10 mouse cellular contexts compared by ENCODE assay signal in the genomic region with DNA sequence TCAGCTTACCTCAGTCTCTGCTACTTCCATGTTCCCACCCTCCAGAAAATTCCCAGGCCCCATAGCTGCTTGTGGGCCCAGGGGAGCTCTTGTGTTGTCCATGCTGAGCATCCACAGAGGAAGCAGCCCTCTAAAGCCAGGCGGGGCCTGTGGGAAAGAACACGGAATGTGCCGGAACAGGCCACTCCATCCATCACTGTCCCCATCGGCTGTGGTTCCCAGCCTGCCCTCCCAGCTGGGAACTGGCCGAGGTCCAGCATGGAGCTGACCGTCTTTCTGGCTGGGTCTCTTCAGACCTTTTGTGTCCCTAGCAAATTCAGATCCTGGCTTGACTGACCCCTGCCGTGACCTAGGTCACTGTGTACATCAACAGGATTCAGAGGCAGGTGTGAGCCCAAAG. TPM values are rescaled to one million over a fixed set of nuclear protein-coding genes. Genes with fewer than 3 reads are reported as not detected.
DNase-seq lines count a peak whose midpoint lies in the region; ATAC-seq lines count a peak whose summit lies in the region.
"Had no signal": no experiment of that assay in that cellular context is flagged by ENCODE, and none has a peak within 500 bp of the region (broad histone marks: within the 10 kb centered on the region; RNA-seq: fewer than 3 reads in every experiment).

No protein-coding gene starts in this region.

- H3K4me1 ChIP-seq in brown adipose tissue, adult 24 weeks (ENCODE audit: control insufficient read depth, insufficient read depth, insufficient read length, low read length), result peaks cover 29% of the 10 kb centered on the region
- peaks cover 56% of the 10 kb centered on the region for H3K4me1 ChIP-seq in kidney, embryonic 15.5 days

- no peak overlapping the region for H3K4me2 ChIP-seq in kidney, embryonic 15.5 days
- H3K4me2 ChIP-seq: limb, embryonic 12.5 days; midbrain, embryonic 15.5 days had no signal

- H3K36me3 ChIP-seq in kidney, embryonic 15.5 days, result no peaks in the 10 kb centered on the region
- H3K36me3 ChIP-seq: limb, embryonic 12.5 days; midbrain, embryonic 15.5 days had no signal

- peak overlapping the region; percentile 49 for H3K27ac ChIP-seq in brown adipose tissue, adult 24 weeks (replicated peaks; ENCODE audit: low read depth, low read length)
- H3K27ac ChIP-seq in kidney, embryonic 15.5 days, result peak overlapping the region; percentile 37; the same call in 1 of the 2 replicates
- H3K27ac ChIP-seq: limb, embryonic 12.5 days; midbrain, embryonic 15.5 days had no signal

- H3K9me3 ChIP-seq in kidney, embryonic 15.5 days (replicated peaks), result no peaks in the 10 kb centered on the region
- H3K9me3 ChIP-seq: limb, embryonic 12.5 days; midbrain, embryonic 15.5 days had no signal

- H3K9ac ChIP-seq in kidney, embryonic 15.5 days, result no peak overlapping the region
- H3K9ac ChIP-seq: limb, embryonic 12.5 days; midbrain, embryonic 15.5 days had no signal

- no peak overlapping the region for H3K4me3 ChIP-seq in brown adipose tissue, adult 24 weeks (ENCODE audit: insufficient read depth, low read depth, low read length)
- H3K4me3 ChIP-seq in kidney, embryonic 15.5 days (replicated peaks), result no peak overlapping the region
- H3K4me3 ChIP-seq: limb, embryonic 12.5 days; midbrain, embryonic 15.5 days had no signal

- peak; percentile 37; the same call in 1 of the 2 replicates for ATAC-seq in kidney, embryonic 15.5 days (replicated peaks; ENCODE audit: low FRiP score)
- no peak for ATAC-seq in frontal cortex, adult (ENCODE audit: low TSS enrichment)
- ATAC-seq: midbrain, embryonic 15.5 days had no signal

- WGBS in kidney, embryonic 15.5 days, result 47% methylated on average over 7 of the region's 7 CpGs

- intact Hi-C loops in gastrocnemius, postnatal 14 days (cut with DNase I; ENCODE audit: low total_unique reads), result no loop called here

- peak; percentile 68 for DNase-seq in gastrocnemius, postnatal 14 days
- no peak for DNase-seq in gastrocnemius, adult 8-10 months (ENCODE audit: low spot score in 2 of 2)
- peak; percentile 79 to 90 for DNase-seq in lung, postnatal 4 days
- DNase-seq in frontal cortex, adult 2 months (ENCODE audit: extremely low spot score in 1 of 2, low spot score in 1 of 2), result no peak
- DNase-seq in spleen, adult 18-20 months, result no peak

- H3K27me3 ChIP-seq in kidney, embryonic 15.5 days, result no peaks in the 10 kb centered on the region
- H3K27me3 ChIP-seq: limb, embryonic 12.5 days; midbrain, embryonic 15.5 days had no signal

RNA-seq across cellular contexts. Expression of gene Pabpn1l, which starts 32.2 kb away (rescaled TPM):
- not detected for total RNA-seq in gastrocnemius, postnatal 14 days (2021)
- under 1 TPM in 1 of 4 experiments, not detected in 3; 0.27 TPM for total RNA-seq in gastrocnemius, adult 8-10 months (2022)
- not detected in 2 replicates for polyA plus RNA-seq in brown adipose tissue, adult 24 weeks (2012; ENCODE audit: insufficient read depth, insufficient read length, missing spikeins)
- polyA plus RNA-seq in kidney, embryonic 15.5 days (2015; fragmentation: Nextera tagmentation; extraction: Ambion mirVana), result 0.18 TPM in 1 of 2 replicates, not detected in the other
- not detected in 2 replicates for polyA plus RNA-seq in frontal cortex, adult 2 months (2012; rRNA removed)
- polyA plus RNA-seq: limb, embryonic 12.5 days; midbrain, embryonic 15.5 days had no signal

RNA-seq across cellular contexts. Expression of gene Trappc2l, which starts 43.3 kb away (rescaled TPM):
- total RNA-seq in gastrocnemius, postnatal 14 days (2021), result 10 to 100 TPM; 47.5 TPM
- total RNA-seq in gastrocnemius, adult 8-10 months (2022), result 10 to 100 TPM; 38.7 to 49.7 (median 44.0) TPM
- polyA plus RNA-seq in brown adipose tissue, adult 24 weeks (2012; ENCODE audit: insufficient read depth, insufficient read length, missing spikeins), result 81.0 and 89.0 TPM in 2 replicates
- 51.8 and 54.8 TPM in 2 replicates for polyA plus RNA-seq in kidney, embryonic 15.5 days (2015; fragmentation: Nextera tagmentation; extraction: Ambion mirVana)
- polyA plus RNA-seq in frontal cortex, adult 2 months (2012; rRNA removed), result 130 and 153 TPM in 2 replicates

RNA-seq across cellular contexts. Expression of gene Galns, which starts 43.5 kb away (rescaled TPM):
- total RNA-seq in gastrocnemius, postnatal 14 days (2021), result 1 to 10 TPM; 2.9 to 3.6 TPM
- total RNA-seq in gastrocnemius, adult 8-10 months (2022), result under 1 TPM; 0.92 to 0.96 (median 0.93) TPM
- 1.9 and 2.7 TPM in 2 replicates for polyA plus RNA-seq in brown adipose tissue, adult 24 weeks (2012; ENCODE audit: insufficient read depth, insufficient read length, missing spikeins)
- 14.0 and 16.0 TPM in 2 replicates for polyA plus RNA-seq in kidney, embryonic 15.5 days (2015; fragmentation: Nextera tagmentation; extraction: Ambion mirVana)
- polyA plus RNA-seq in frontal cortex, adult 2 months (2012; rRNA removed), result 9.4 and 9.5 TPM in 2 replicates

RNA-seq across cellular contexts. Expression of gene Cbfa2t3, which starts 44.1 kb away (rescaled TPM):
- total RNA-seq in gastrocnemius, postnatal 14 days (2021), result 10 to 100 TPM; 19.5 to 23.2 TPM
- total RNA-seq in gastrocnemius, adult 8-10 months (2022), result 10 to 100 TPM; 12.3 to 22.0 (median 17.2) TPM
- 10.1 and 22.7 TPM in 2 replicates for polyA plus RNA-seq in brown adipose tissue, adult 24 weeks (2012; ENCODE audit: insufficient read depth, insufficient read length, missing spikeins)
- polyA plus RNA-seq in kidney, embryonic 15.5 days (2015; fragmentation: Nextera tagmentation; extraction: Ambion mirVana), result 3.5 and 3.6 TPM in 2 replicates
- polyA plus RNA-seq in frontal cortex, adult 2 months (2012; rRNA removed), result 7.7 and 8.6 TPM in 2 replicates

Comparison
In these comparisons a context has a peak if more than half of its experiments do, and no peak if none do; other contexts are left out.
1. DNase-seq: peak in gastrocnemius, postnatal 14 days (single experiment) and lung, postnatal 4 days (2 of 2); none in gastrocnemius, adult 8-10 months (0 of 2), frontal cortex, adult 2 months (0 of 2) and spleen, adult 18-20 months (0 of 2).